Mouse (Mus musculus) G1E (cell line): ENCODE measurements around the gene Pla2g15. TPM values are rescaled to one million over a fixed set of nuclear protein-coding genes. Genes with fewer than 3 reads are reported as not detected.
A peak's percentile ranks its signal among the peaks of the same experiment; 100 is the strongest.

ENCODE experiments used
- ATAC-seq: 2 replicates; pipeline ENCODE4 v1.8.0; 2016; ENCODE audit warnings: mild to moderate bottlenecking; ENCODE audit not compliant: insufficient number of reproducible peaks, poor library complexity, low FRiP score, severe bottlenecking; ENCODE audit errors: extremely low read depth
- DNase-seq: peaks from one replicate; pipeline ENCODE4 v3.0.0; 2012; ENCODE audit warnings: low spot score
- H3K27me3 ChIP-seq: 2 replicates; pipeline ENCODE4 v1.6.1; 2012; ENCODE audit warnings: mild to moderate bottlenecking, low read length, inconsistent platforms; ENCODE audit not compliant: insufficient read depth
- H3K36me3 ChIP-seq: replicated peaks from 2 replicates; pipeline ENCODE3; 2012; ENCODE audit warnings: mild to moderate bottlenecking, inconsistent platforms
- H3K4me1 ChIP-seq: 2 replicates; pipeline ENCODE4 v1.6.1; 2012; ENCODE audit warnings: low read depth, low read length, inconsistent platforms, mixed read lengths; ENCODE audit not compliant: insufficient read depth
- H3K4me3 ChIP-seq: 2 replicates; pipeline ENCODE4 v1.5.1; 2012; ENCODE audit warnings: low read depth, mild to moderate bottlenecking, inconsistent platforms, low read length, moderate library complexity, mixed read lengths
- H3K9me3 ChIP-seq: replicated peaks from 2 replicates; pipeline ENCODE4 v1.6.1; 2012; ENCODE audit warnings: inconsistent platforms
- CTCF ChIP-seq: IDR thresholded peaks from 2 replicates; pipeline ENCODE4 v1.5.1; 2012; ENCODE audit warnings: low read depth, low read length, inconsistent platforms, mixed read lengths
- GATA1 ChIP-seq: IDR thresholded peaks from 2 replicates; pipeline ENCODE4 v1.6.1; 2012; ENCODE audit warnings: borderline replicate concordance, low read length, inconsistent platforms, mixed read lengths
- GATA2 ChIP-seq: IDR thresholded peaks from 2 replicates; pipeline ENCODE4 v1.6.1; 2012; ENCODE audit warnings: low read depth, low read length, inconsistent platforms, borderline replicate concordance
- POLR2AphosphoS5 ChIP-seq: IDR thresholded peaks from 2 replicates; pipeline ENCODE4 v1.6.1; 2012; ENCODE audit warnings: low read depth, low read length, inconsistent platforms; ENCODE audit not compliant: insufficient replicate concordance
- TAL1 ChIP-seq: conservative IDR thresholded peaks from 2 replicates; pipeline ENCODE4 v1.6.1; 2012; ENCODE audit warnings: low read depth, low read length, inconsistent platforms, mixed read lengths
- polyA plus RNA-seq: library from polyadenylated mRNA; stranded (reverse); fragments of >175 nt; gene quantifications from 2 replicates; pipeline ENCODE4 v1.2.3, GENCODE M21; 2012
- total RNA-seq, 2 experiments: library from RNA; stranded (forward) in 1 of 2; stranded (reverse) in 1 of 2; fragments of 200-1000 nt in 1 of 2; fragments of >200 nt in 1 of 2; fragmentation: Nextera tagmentation in 1 of 2; gene quantifications; 2 replicates each; pipeline ENCODE4 v1.2.3; 2014 to 2017

Pla2g15 gene
- total and polyA plus RNA-seq, 3 experiments, result 0.39 to 0.55 TPM; not detected in 1

DNA sequence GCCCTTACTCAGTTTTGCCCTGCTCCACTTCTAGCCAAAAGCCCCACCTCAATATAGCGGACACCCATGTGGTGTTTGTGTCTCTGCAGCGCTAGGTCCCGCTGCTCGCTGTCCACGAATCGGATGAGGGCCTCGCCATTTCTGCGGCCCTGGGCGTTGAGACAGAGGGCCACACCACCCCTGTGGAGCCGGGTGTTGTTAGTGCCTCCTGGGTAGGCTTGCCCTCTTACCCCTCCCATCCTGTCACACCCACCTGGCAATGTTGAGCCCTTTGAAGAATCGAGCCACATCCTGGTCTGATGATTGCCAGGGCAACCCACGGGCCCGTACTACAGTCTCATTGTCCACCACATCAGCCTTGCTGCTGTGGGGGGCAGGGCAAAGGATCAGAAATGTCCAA, 16.7 kb upstream of the Pla2g15 start:
- no peak for ATAC-seq
- no peak for TF ChIP-seq TAL1
- no peak for TF ChIP-seq GATA2
- TF ChIP-seq POLR2AphosphoS5, result no peak
- no peak for TF ChIP-seq CTCF
- TF ChIP-seq GATA1, result no peak
- no peak for DNase-seq
- no peak overlapping the region for H3K4me3 ChIP-seq
- H3K9me3 ChIP-seq, result no peaks in the 10 kb centered on the region; the same call in 1 of the 2 replicates
- H3K36me3 ChIP-seq, result peaks cover 59% of the 10 kb centered on the region
- H3K4me1 ChIP-seq, result peaks cover 36% of the 10 kb centered on the region
- peaks cover 48% of the 10 kb centered on the region for H3K27me3 ChIP-seq

DNA sequence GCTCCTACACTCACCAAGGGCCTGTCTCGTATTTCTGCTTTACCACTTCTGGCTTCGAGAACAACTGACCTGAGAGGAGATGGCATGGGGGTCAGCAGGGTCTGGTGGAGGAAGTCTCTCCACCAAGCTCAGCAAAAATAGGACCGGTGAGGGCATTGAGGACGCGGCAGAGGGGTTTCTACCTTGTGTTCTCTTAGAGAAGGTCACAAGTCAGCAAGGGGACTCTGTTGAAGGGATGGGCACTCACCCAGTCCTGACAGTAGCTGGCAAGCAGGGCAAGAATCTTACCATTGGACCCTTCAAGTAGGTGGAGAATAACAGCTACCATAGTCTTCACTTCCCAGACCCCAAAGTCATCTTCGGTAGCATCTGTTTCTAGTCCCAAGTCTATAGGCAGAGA, 16.3 kb upstream of the Pla2g15 start:
- Histone ChIP-seq H3K27me3 (peaks cover 52% of the 10 kb centered on the region), H3K4me1 (peaks cover 38% of the 10 kb centered on the region), H3K9me3 (no peaks in the 10 kb centered on the region; the same call in 1 of the 2 replicates), H3K36me3 (peaks cover 55% of the 10 kb centered on the region), H3K4me3 (no peak overlapping the region)
- ATAC-seq (no peak), DNase-seq (no peak)
- TF ChIP-seq CTCF (no peak), TAL1 (no peak), POLR2AphosphoS5 (no peak), GATA1 (no peak), GATA2 (no peak)

GRCm38 (mm10) chr8:106134751-106135571, 15.2 kb upstream of the Pla2g15 start:
- Histone ChIP-seq H3K4me1 (peaks cover 38% of the 10 kb centered on the region), H3K36me3 (peaks cover 45% of the 10 kb centered on the region), H3K9me3 (no peaks in the 10 kb centered on the region; the same call in 1 of the 2 replicates), H3K27me3 (peaks cover 62% of the 10 kb centered on the region), H3K4me3 (no peak overlapping the region)
- TF ChIP-seq GATA2 (no peak), GATA1 (no peak), CTCF (no peak), POLR2AphosphoS5 (no peak), TAL1 (no peak)
- DNase-seq, result no peak
- ATAC-seq, result no peak

DNA sequence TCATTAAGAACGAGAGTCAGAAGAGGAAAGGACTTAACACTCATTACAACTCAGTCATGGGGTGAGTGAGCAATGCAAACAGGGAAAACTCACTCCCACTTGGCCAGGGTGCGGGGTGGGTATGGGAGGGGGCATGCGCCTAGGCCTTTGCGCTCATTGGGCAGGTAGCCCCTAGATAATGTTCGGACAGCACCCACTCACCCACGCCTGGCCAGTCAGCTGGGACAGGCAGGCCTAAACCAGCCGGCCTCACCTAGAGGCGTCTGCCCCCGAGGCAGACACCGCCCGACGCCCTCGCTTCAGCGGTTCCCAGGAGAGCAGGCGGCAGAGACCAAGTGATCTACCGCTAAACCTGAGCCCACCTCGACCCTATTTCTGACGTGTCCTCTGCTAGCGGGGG, 14.5 kb upstream of the Pla2g15 start:
- H3K4me3 ChIP-seq, result peak overlapping the region; percentile 63; the same call in 1 of the 2 replicates
- DNase-seq (no peak), ATAC-seq (no peak)
- peaks cover 67% of the 10 kb centered on the region for H3K27me3 ChIP-seq
- no peaks in the 10 kb centered on the region; the same call in 1 of the 2 replicates for H3K9me3 ChIP-seq
- TF ChIP-seq GATA2, result no peak
- no peak for TF ChIP-seq GATA1
- TF ChIP-seq POLR2AphosphoS5, result no peak
- TF ChIP-seq TAL1, result no peak
- no peak for TF ChIP-seq CTCF
- H3K4me1 ChIP-seq, result peaks cover 38% of the 10 kb centered on the region
- H3K36me3 ChIP-seq, result peaks cover 38% of the 10 kb centered on the region

DNA sequence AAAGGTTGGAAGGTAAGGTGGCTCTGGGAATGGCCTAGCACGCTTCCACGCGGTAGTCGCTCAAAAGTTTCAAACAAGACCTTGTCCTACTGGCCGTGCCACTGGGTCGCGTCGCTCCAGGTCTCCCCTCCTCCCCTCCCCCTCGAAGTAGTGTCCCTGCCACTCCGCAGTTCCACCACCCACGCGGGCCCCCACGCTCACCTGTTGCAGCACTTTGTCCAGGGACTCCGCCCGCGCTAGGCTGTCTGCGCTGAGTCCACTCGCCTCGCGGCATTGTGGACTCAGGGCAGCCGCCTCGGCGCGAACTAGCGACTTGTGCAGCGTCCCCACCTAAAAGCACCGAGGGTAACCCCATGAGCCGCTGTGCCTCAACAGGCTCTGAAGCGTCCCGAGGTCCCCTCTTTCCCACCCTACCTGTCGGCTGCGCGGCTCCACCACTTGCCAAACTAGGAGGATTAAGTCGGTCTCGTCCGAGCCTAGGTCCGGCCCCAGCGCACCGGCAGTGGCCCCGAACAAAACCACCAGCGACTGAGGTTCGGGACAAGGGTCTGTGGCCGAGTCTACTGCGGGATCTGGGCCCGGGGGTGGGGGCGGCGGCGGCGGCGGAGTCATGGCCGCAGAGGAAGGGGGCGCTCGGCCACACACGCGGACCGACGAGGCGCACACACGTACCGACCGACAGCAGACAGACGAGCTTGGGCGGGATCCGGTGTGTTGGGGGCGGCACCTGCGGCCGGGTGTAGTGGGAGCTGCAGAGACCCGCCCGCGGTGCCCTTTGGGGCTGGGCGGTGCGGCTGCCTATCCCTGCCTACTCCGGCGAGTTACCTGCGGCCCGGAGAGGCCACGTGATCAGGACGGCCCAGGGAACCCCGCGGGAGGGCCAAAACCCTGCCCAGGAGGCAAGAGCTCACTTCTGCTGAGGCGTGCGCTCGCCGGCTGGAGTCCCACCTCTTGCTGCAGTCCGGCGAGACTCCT, 13.8 kb upstream of the Pla2g15 start, which contains the start of gene Esrp2:
Gene Esrp2, minus strand, starts transcription at position 819 of the 975 bp plus-strand sequence.
- TF ChIP-seq GATA1 (no peak), POLR2AphosphoS5 (no peak), CTCF (no peak), GATA2 (no peak), TAL1 (no peak)
- no peaks in the 10 kb centered on the region; the same call in 1 of the 2 replicates for H3K9me3 ChIP-seq
- H3K36me3 ChIP-seq, result peaks cover 30% of the 10 kb centered on the region
- H3K27me3 ChIP-seq, result peaks cover 67% of the 10 kb centered on the region
- peak within 1 kb of the TSS; percentile 63; the same call in 1 of the 2 replicates for H3K4me3 ChIP-seq
- DNase-seq, result no peak
- peaks cover 41% of the 10 kb centered on the region for H3K4me1 ChIP-seq
- ATAC-seq, result no peak

GRCm38 (mm10) chr8:106137218-106137905, 12.8 kb upstream of the Pla2g15 start:
- Histone ChIP-seq H3K9me3 (no peaks in the 10 kb centered on the region; the same call in 1 of the 2 replicates), H3K4me3 (peak overlapping the region; percentile 63; the same call in 1 of the 2 replicates), H3K27me3 (peaks cover 69% of the 10 kb centered on the region), H3K36me3 (peaks cover 21% of the 10 kb centered on the region), H3K4me1 (peaks cover 42% of the 10 kb centered on the region)
- TF ChIP-seq GATA1 (no peak), GATA2 (no peak), CTCF (no peak), TAL1 (no peak), POLR2AphosphoS5 (no peak)
- DNase-seq (no peak), ATAC-seq (no peak)
